Mouse (Mus musculus) bone marrow macrophage, adult 2 months (primary cell): Measurements from ENCODE around the gene Znfx1. TPM values are rescaled to one million over a fixed set of nuclear protein-coding genes. Genes with fewer than 3 reads are reported as not detected.
"Not testable (repeated sequence)": the region's sequence is repeated elsewhere in the genome, so short reads cannot be mapped to it uniquely, and the experiment has no call there.

Experiments used
- H3K27ac ChIP-seq: 2 replicates; pipeline ENCODE4 v1.5.1; 2012; ENCODE audit warnings: low read depth, low read length; ENCODE audit not compliant: insufficient read depth
- H3K4me1 ChIP-seq: 2 replicates; pipeline ENCODE4 v1.6.1; 2012; ENCODE audit warnings: low read length; ENCODE audit not compliant: control insufficient read depth, insufficient read depth
- H3K4me3 ChIP-seq: 2 replicates; pipeline ENCODE4 v1.5.1; 2012; ENCODE audit warnings: mild to moderate bottlenecking, low read length, moderate library complexity; ENCODE audit not compliant: insufficient read depth
- CTCF ChIP-seq: IDR thresholded peaks from 2 replicates; pipeline ENCODE4 v1.5.1; 2012; ENCODE audit warnings: low read depth, mild to moderate bottlenecking, low read length, moderate library complexity
- POLR2A ChIP-seq: IDR thresholded peaks from 2 replicates; pipeline ENCODE4 v1.6.1; 2012; ENCODE audit warnings: mild to moderate bottlenecking, low read depth, low read length, borderline replicate concordance
- polyA plus RNA-seq: library from polyadenylated mRNA; stranded (reverse); fragments of >200 nt; gene quantifications from 2 replicates; pipeline ENCODE4 v1.2.4, GENCODE M21; 2012; ENCODE audit not compliant: missing spikeins, insufficient read depth, insufficient read length

The Znfx1 gene
- polyA plus RNA-seq, 1 experiment, result 108 TPM

DNA sequence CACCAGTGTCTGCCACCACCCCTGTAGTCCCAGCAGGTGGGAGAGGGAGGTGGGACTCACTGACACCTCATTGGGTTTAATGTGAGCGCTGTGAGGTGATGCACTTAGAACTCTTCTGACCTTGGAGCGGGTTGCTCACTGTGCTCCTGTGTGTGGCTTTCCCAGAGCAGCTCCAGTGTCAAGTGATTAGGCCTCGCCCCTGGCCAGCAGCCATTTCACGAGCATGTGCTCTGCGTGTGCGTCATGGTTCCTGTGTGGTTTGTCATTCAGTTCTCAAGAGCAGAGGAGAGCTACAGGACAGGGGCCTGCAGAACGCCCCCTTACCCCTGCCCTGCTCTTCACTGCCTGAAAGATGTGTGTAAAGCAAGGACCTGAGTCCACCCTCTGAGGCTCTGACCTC is 34.3 kb downstream of the Znfx1 start:
- TF ChIP-seq POLR2A, result no peak
- no peak for TF ChIP-seq CTCF
- Histone ChIP-seq H3K4me1 (no peaks in the 10 kb centered on the region), H3K27ac (no peak overlapping the region), H3K4me3 (no peak overlapping the region)

- no peak for TF ChIP-seq CTCF
- TF ChIP-seq POLR2A, result no peak
- no peak overlapping the region for H3K4me3 ChIP-seq
- no peak overlapping the region for H3K27ac ChIP-seq
- H3K4me1 ChIP-seq, result peaks cover 9% of the 10 kb centered on the region
Measured at GRCm38 (mm10) chr2:167019396-167019795, 43.4 kb downstream of the Znfx1 start.

GRCm38 (mm10) chr2:167015382-167015718 is 47.5 kb downstream of the Znfx1 start:
- Histone ChIP-seq H3K4me1 (peaks cover 9% of the 10 kb centered on the region), H3K4me3 (peak overlapping the region; percentile 79), H3K27ac (peak overlapping the region; percentile 6; the same call in 1 of the 2 replicates)
- TF ChIP-seq POLR2A, result no peak
- TF ChIP-seq CTCF, result no peak

DNA sequence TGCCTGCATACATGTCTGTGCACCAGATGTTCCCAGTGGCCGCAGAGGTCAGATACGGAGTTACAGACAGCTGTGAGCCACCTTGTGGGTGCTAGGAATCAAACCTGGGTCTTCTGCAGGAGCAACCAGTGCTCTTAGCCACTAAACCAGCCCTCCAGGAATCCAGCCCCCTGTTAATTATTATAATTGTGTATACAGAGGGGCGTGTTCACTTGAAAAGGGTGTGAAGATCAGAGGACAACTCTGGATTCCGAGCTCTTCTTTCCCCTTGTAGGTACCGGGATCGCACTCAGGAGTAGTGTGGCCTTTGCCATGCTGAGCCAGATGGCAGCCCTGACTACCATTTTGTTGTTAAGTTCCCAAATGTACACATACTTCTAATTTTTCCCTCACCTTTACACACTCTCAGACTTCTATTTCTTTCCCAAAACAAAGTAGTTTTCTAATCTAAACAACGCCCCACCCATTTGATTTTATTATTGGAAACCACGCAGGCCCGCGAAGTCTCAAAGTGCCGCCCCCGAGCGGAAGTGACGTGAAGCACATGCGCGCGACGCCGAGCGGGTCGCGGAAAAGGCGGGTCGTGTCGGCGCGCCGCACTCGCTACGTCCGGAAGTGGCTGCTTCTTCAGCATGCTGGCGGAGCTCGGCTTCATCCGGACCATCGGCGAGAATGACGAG is 48.0 kb downstream of the Znfx1 start, which contains the start of gene Ddx27:
Gene Ddx27, plus strand, starts transcription at position 492 of the 680 bp plus-strand sequence.
- peak within 1 kb of the TSS; percentile 79 for H3K4me3 ChIP-seq
- TF ChIP-seq CTCF (no peak), POLR2A (no peak)
- peak within 1 kb of the TSS; percentile 66 for H3K27ac ChIP-seq
- peaks cover 9% of the 10 kb centered on the region for H3K4me1 ChIP-seq

- peaks cover 15% of the 10 kb centered on the region for H3K4me1 ChIP-seq
- H3K27ac ChIP-seq, result no peak overlapping the region
- no peak for TF ChIP-seq CTCF
- TF ChIP-seq POLR2A, result no peak
- no peak overlapping the region for H3K4me3 ChIP-seq
Measured at GRCm38 (mm10) chr2:167010546-167010945, 52.3 kb downstream of the Znfx1 start.

DNA sequence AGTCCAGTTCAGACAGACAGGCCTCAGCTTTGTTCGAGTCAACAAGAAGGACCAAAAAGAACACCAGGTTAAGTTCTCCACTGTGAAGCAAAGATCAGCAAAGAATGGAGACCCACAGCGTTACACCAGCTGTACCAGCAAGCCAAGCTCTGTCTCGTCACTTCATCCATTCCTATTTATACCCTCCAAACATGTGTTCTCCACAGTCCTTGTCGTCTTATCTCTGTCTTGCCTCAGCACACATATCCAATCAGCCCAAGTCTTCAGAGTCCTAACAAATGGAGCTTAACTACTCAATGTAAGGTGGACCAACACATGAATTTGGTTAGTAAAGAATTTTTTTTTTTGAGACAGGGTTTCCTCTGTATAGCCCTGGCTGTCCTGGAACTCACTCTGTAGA is 53.3 kb downstream of the Znfx1 start:
- Histone ChIP-seq H3K27ac (no peak overlapping the region), H3K4me1 (peaks cover 19% of the 10 kb centered on the region), H3K4me3 (no peak overlapping the region)
- TF ChIP-seq POLR2A (no peak), CTCF (no peak)

- H3K4me1 ChIP-seq, result peaks cover 23% of the 10 kb centered on the region
- H3K4me3 ChIP-seq, result 0 out of 2 replicates have a peak overlapping the region, but pooled peaks have one; percentile 10
- not testable (repeated sequence) for H3K27ac ChIP-seq
Measured at GRCm38 (mm10) chr2:167007565-167007964, 55.2 kb downstream of the Znfx1 start.

DNA sequence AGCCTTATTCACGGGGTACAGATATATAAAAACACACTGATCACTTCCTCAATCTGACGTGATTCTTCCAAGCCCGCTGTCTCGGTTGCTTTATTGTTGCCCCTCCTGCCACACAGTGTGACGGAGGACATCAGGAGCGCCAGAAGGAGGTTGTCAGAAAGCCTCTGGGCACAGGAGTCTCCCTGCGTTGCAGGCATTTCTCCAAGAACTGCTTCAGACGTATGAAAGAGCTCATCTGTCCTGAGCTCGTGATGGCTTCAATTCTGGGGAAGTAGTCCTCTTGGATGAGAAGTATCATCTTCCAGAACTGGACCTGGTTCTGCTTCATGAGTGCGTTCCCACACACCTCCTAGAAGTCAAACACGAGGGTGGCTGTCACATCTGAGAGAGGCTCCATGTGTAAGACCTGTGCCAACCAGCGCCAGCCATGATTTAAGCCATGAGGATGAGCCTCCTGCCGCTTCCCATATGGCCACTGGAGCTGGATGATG is 55.8 kb downstream of the Znfx1 start:
- no peak for TF ChIP-seq CTCF
- no peak for TF ChIP-seq POLR2A
- H3K4me1 ChIP-seq, result peaks cover 23% of the 10 kb centered on the region
- H3K4me3 ChIP-seq, result peak overlapping the region; percentile 10; the same call in 1 of the 2 replicates
- H3K27ac ChIP-seq, result 0 out of 2 replicates have a peak overlapping the region, but pooled peaks have one; percentile 1

DNA sequence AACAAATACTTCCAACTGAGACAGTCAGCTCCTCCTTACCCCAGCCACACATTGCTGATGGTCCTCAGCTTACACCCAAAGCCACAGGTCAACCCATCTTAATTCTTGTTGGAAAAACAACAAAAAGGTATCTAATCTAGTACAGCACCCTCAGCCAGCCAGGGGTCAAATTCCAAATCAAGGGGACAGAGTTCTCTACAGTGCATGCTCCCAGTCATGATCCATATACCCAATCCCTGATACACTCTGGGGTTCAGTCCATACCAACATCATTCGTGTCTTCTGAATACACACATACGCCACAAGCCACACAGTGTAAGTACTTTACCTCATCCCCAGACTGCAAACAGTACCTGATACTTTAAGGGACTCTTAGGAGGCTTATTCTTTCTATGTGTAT is 56.5 kb downstream of the Znfx1 start:
- TF ChIP-seq CTCF (no peak), POLR2A (no peak)

GRCm38 (mm10) chr2:167004099-167004854 is 58.5 kb downstream of the Znfx1 start:
- 0 out of 2 replicates have a peak overlapping the region, but pooled peaks have one; percentile 23 for H3K27ac ChIP-seq
- TF ChIP-seq POLR2A (no peak), CTCF (0 out of 2 replicates have a peak, but pooled peaks have one; percentile 20)
- peaks cover 26% of the 10 kb centered on the region for H3K4me1 ChIP-seq
- H3K4me3 ChIP-seq, result no peak overlapping the region

More for the DNA sequence above, 56.5 kb downstream of the Znfx1 start:
- H3K4me3 ChIP-seq, result no peak overlapping the region
- H3K4me1 ChIP-seq, result peaks cover 23% of the 10 kb centered on the region
- no peak overlapping the region for H3K27ac ChIP-seq
